In genomic region chr19:4719351-4719764, GRCm38 (mm10) we compare ENCODE assay signal across 10 mouse cellular contexts. TPM values are rescaled to one million over a fixed set of nuclear protein-coding genes. Genes with fewer than 3 reads are reported as not detected.
DNase-seq lines count a peak whose midpoint lies in the region; ATAC-seq and TF ChIP-seq lines count a peak whose summit lies in the region.
"Had no signal": no experiment of that assay in that cellular context is flagged by ENCODE, and none has a peak within 500 bp of the region (broad histone marks: within the 10 kb centered on the region; RNA-seq: fewer than 3 reads in every experiment).

No protein-coding gene starts in this region.

- ATAC-seq in liver, embryonic 16.5 days (ENCODE audit: low read depth) = peak; percentile 70
- no peak for ATAC-seq in midbrain, embryonic 15.5 days (replicated peaks)
- ATAC-seq: hindbrain, postnatal 0 days had no signal

- 0 out of 2 replicates have a peak, but pooled peaks cover 2% of the 10 kb centered on the region for H3K36me3 ChIP-seq in E14TG2a.4 (ENCODE audit: insufficient read depth, low read length)
- no peaks in the 10 kb centered on the region for H3K36me3 ChIP-seq in liver, embryonic 16.5 days (ENCODE audit: control insufficient read depth, insufficient read depth)
- H3K36me3 ChIP-seq in midbrain, embryonic 15.5 days (replicated peaks) = peaks cover 13% of the 10 kb centered on the region

- WGBS in liver, embryonic 16.5 days (ENCODE audit: insufficient replicate concordance) = 34% methylated on average over 5 of the region's 5 CpGs
- 13% methylated on average over 5 of the region's 5 CpGs for WGBS in midbrain, embryonic 15.5 days

- H3K9ac ChIP-seq in liver, embryonic 16.5 days (ENCODE audit: low read depth, low read length) = no peak overlapping the region
- no peak overlapping the region for H3K9ac ChIP-seq in midbrain, embryonic 15.5 days

- peaks cover 46% of the 10 kb centered on the region for H3K27me3 ChIP-seq in E14TG2a.4 (ENCODE audit: insufficient read depth, low read length)
- no peaks in the 10 kb centered on the region; the same call in none of the 2 replicates for H3K27me3 ChIP-seq in liver, embryonic 16.5 days (ENCODE audit: control insufficient read depth, insufficient read depth, low read depth, low read length)
- H3K27me3 ChIP-seq in midbrain, embryonic 15.5 days (replicated peaks) = no peaks in the 10 kb centered on the region

- no peak overlapping the region for H3K27ac ChIP-seq in liver, embryonic 16.5 days (ENCODE audit: low read length)
- no peak overlapping the region for H3K27ac ChIP-seq in midbrain, embryonic 15.5 days
- H3K27ac ChIP-seq: hindbrain, postnatal 0 days had no signal

- peak overlapping the region; percentile 37; the same call in 1 of the 2 replicates for H3K4me3 ChIP-seq in E14TG2a.4 (replicated peaks; ENCODE audit: low read length)
- no peak overlapping the region for H3K4me3 ChIP-seq in liver, embryonic 16.5 days (ENCODE audit: low read depth, low read length)
- no peak overlapping the region for H3K4me3 ChIP-seq in midbrain, embryonic 15.5 days

- DNase-seq in 3134 (ENCODE audit: extremely low read depth, insufficient read length, low spot score) = peak; percentile 47
- DNase-seq in kidney, adult 18-20 months = peak; percentile 51
- no peak for DNase-seq in cerebellum, adult 18-20 months
- no peak for DNase-seq in right cerebral cortex, postnatal 4 days
- DNase-seq: cerebellum, adult 11-12 months; thymus, adult 2 months had no signal

- no peak for TF ChIP-seq CTCF in E14TG2a.4 (conservative IDR thresholded peaks at IDR 0.05; ENCODE audit: low read length)

- no peak overlapping the region for H3K4me2 ChIP-seq in liver, embryonic 16.5 days (ENCODE audit: low read depth, low read length)
- no peak overlapping the region for H3K4me2 ChIP-seq in midbrain, embryonic 15.5 days

- H3K9me3 ChIP-seq in E14TG2a.4 (ENCODE audit: low read length) = no peaks in the 10 kb centered on the region
- no peaks in the 10 kb centered on the region for H3K9me3 ChIP-seq in liver, embryonic 16.5 days (replicated peaks; ENCODE audit: control insufficient read depth, low read length)
- no peaks in the 10 kb centered on the region for H3K9me3 ChIP-seq in midbrain, embryonic 15.5 days

- peaks cover 77% of the 10 kb centered on the region for H3K4me1 ChIP-seq in E14TG2a.4 (replicated peaks; ENCODE audit: low read depth, low read length)
- H3K4me1 ChIP-seq in liver, embryonic 16.5 days (ENCODE audit: control insufficient read depth, low read depth, low read length) = no peaks in the 10 kb centered on the region
- H3K4me1 ChIP-seq in midbrain, embryonic 15.5 days = peaks cover 9% of the 10 kb centered on the region

RNA-seq across cellular contexts. Expression of gene Sptbn2, which starts 8.4 kb away (rescaled TPM):
- polyA plus RNA-seq in liver, embryonic 16.5 days (2015; fragmentation: Nextera tagmentation; extraction: Ambion mirVana) = 0.07 and 0.12 TPM in 2 replicates
- polyA plus RNA-seq in midbrain, embryonic 15.5 days (2015; fragmentation: Nextera tagmentation; extraction: Ambion mirVana) = 35.2 and 39.8 TPM in 2 replicates

RNA-seq across cellular contexts. Expression of gene Gm960, which starts 20.9 kb away (rescaled TPM):
- polyA plus RNA-seq in liver, embryonic 16.5 days (2015; fragmentation: Nextera tagmentation; extraction: Ambion mirVana) = 0.40 and 0.57 TPM in 2 replicates
- 5.6 and 7.7 TPM in 2 replicates for polyA plus RNA-seq in midbrain, embryonic 15.5 days (2015; fragmentation: Nextera tagmentation; extraction: Ambion mirVana)

RNA-seq across cellular contexts. Expression of gene Rbm4b, which starts 36.9 kb away (rescaled TPM):
- 17.6 and 18.3 TPM in 2 replicates for polyA plus RNA-seq in liver, embryonic 16.5 days (2015; fragmentation: Nextera tagmentation; extraction: Ambion mirVana)
- polyA plus RNA-seq in midbrain, embryonic 15.5 days (2015; fragmentation: Nextera tagmentation; extraction: Ambion mirVana) = 180 and 188 TPM in 2 replicates

Comparison
In these comparisons a context has a peak if more than half of its experiments do, and no peak if none do; other contexts are left out.
1. DNase-seq: peak in 3134 (single experiment) and kidney, adult 18-20 months (single experiment); none in cerebellum, adult 18-20 months (0 of 2) and right cerebral cortex, postnatal 4 days (single experiment).
2. RNA of gene Sptbn2, which starts 8.4 kb away (polyA plus RNA-seq): 35.2 to 39.8 TPM in midbrain, embryonic 15.5 days; 0.07 to 0.12 TPM in liver, embryonic 16.5 days; every median in the first group is over 10 times any median in the second.